Mouse (Mus musculus): ENCODE data around the gene Tomm70a.

- TF ChIP-seq GATA1 (IDR thresholded peaks at IDR 0.05; ENCODE audit: borderline replicate concordance, low read length) (no peak), FLI1 (IDR thresholded peaks at IDR 0.05; ENCODE audit: low read length) (no peak)
These were observed 28.4 kb upstream of the Tomm70a start for GRCm38 (mm10) chr16:57092911-57093605.
